Mouse (Mus musculus) forebrain, embryonic 15.5 days (tissue): Measurements from ENCODE around the gene Prkaca. TPM values are rescaled to one million over a fixed set of nuclear protein-coding genes. Genes with fewer than 3 reads are reported as not detected.
A peak's percentile ranks its signal among the peaks of the same experiment; 100 is the strongest.
"Not testable (repeated sequence)": the region's sequence is repeated elsewhere in the genome, so short reads cannot be mapped to it uniquely, and the experiment has no call there.

ENCODE experiments used
- ATAC-seq: fragments of 200-750 bp; cut with Nextera tagmentation; replicated peaks from 2 replicates; pipeline ENCODE4 v1.8.0; 2017; ENCODE audit warnings: mild to moderate bottlenecking, moderate TSS enrichment, moderate library complexity
- H3K27ac ChIP-seq: fragments of 300-500 bp; sonication (generic); replicated peaks from 2 replicates; pipeline ENCODE4 v1.5.1; 2015; ENCODE audit warnings: mild to moderate bottlenecking, inconsistent platforms
- H3K27me3 ChIP-seq: fragments of 300-500 bp; sonication (generic); 2 replicates; pipeline ENCODE4 v1.6.1; 2015; ENCODE audit warnings: inconsistent platforms
- H3K36me3 ChIP-seq: fragments of 300-500 bp; sonication (generic); 2 replicates; pipeline ENCODE4 v1.6.1; 2015; ENCODE audit warnings: mild to moderate bottlenecking, inconsistent platforms
- H3K4me1 ChIP-seq: fragments of 300-500 bp; sonication (generic); 2 replicates; pipeline ENCODE4 v1.6.1; 2015; ENCODE audit warnings: inconsistent platforms
- H3K4me2 ChIP-seq: fragments of 300-500 bp; sonication (generic); replicated peaks from 2 replicates; pipeline ENCODE4 v1.6.1; 2015; ENCODE audit warnings: mild to moderate bottlenecking, inconsistent platforms
- H3K4me3 ChIP-seq: fragments of 300-500 bp; sonication (generic); 2 replicates; pipeline ENCODE4 v1.5.1; 2015; ENCODE audit warnings: mild to moderate bottlenecking, inconsistent platforms
- H3K9ac ChIP-seq: fragments of 300-500 bp; sonication (generic); replicated peaks from 2 replicates; pipeline ENCODE4 v1.6.1; 2015; ENCODE audit warnings: mild to moderate bottlenecking, inconsistent platforms
- H3K9me3 ChIP-seq: fragments of 300-500 bp; sonication (generic); 2 replicates; pipeline ENCODE4 v1.6.1; 2016; ENCODE audit warnings: inconsistent platforms
- WGBS: fragments of 180-500 bp; shearing (Covaris S2); methylation state at CpG from one replicate; pipeline ENCODE4 v1.1.7; 2015; ENCODE audit warnings: mixed read lengths; 5-methylcytosine and 5-hydroxymethylcytosine counted together
- polyA plus RNA-seq: library from polyadenylated mRNA; unstranded; fragments of >200 nt; fragmentation: Nextera tagmentation; extraction: Ambion mirVana; gene quantifications from 2 replicates; pipeline ENCODE4 v1.2.1, GENCODE M21; 2015

Gene Prkaca
- polyA plus RNA-seq, 1 experiment from 2014 or later: 178 TPM

DNA sequence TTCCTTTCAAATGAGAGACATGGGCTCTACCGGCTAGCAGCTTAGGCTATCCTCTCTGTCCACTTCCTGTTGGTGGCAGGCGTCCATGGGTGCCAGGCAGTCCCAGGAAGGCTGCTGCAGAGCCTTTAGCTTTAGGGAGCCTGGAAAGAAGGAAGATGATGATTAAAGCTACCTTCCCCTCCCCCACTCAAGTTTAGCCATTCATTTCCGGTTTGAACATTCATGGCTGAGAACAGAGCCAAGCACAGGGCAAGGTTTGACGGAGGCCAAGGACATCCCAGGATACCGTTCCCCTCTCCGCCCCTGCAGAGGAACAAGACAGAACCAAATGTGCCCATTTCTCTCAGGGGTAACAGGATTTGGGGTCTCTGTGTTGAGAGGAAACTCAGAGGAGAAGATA, 4.9 kb downstream of the Prkaca start:
- Histone ChIP-seq H3K36me3 (peaks cover 21% of the 10 kb centered on the region), H3K4me3 (no peak overlapping the region), H3K4me1 (peaks cover 28% of the 10 kb centered on the region), H3K4me2 (no peak overlapping the region), H3K27me3 (no peaks in the 10 kb centered on the region), H3K27ac (0 out of 2 replicates have a peak overlapping the region, but pooled peaks have one; percentile 12), H3K9ac (no peak overlapping the region), H3K9me3 (no peaks in the 10 kb centered on the region)
- WGBS: 56% methylated on average over 6 of the region's 6 CpGs
- no peak for ATAC-seq

DNA sequence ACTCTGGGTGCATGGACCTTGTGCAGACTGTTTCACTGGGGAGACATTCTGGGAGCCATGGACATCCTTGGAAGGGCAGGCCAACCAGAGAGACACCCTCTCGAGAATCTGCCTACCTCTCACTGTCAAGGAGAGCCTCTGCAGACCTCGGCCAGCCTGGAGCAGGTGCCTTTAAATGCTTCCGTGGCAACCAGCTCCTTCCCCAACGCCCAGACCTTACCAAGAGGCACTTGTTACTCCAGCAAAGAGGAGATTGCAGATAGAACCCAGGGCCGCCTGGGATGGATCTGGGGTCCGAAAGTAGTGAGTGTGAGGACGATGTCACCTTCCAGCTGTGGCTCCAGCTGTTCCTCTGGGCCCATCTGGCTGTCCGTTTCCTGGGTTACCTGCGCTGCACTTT, 5.4 kb downstream of the Prkaca start:
- H3K9ac ChIP-seq: no peak overlapping the region
- ATAC-seq: no peak
- H3K9me3 ChIP-seq: no peaks in the 10 kb centered on the region
- 72% methylated on average over 9 of the region's 9 CpGs for WGBS
- H3K4me3 ChIP-seq: no peak overlapping the region
- H3K4me2 ChIP-seq: no peak overlapping the region
- 0 out of 2 replicates have a peak overlapping the region, but pooled peaks have one; percentile 12 for H3K27ac ChIP-seq
- H3K36me3 ChIP-seq: peaks cover 27% of the 10 kb centered on the region
- H3K4me1 ChIP-seq: peaks cover 27% of the 10 kb centered on the region
- H3K27me3 ChIP-seq: no peaks in the 10 kb centered on the region

DNA sequence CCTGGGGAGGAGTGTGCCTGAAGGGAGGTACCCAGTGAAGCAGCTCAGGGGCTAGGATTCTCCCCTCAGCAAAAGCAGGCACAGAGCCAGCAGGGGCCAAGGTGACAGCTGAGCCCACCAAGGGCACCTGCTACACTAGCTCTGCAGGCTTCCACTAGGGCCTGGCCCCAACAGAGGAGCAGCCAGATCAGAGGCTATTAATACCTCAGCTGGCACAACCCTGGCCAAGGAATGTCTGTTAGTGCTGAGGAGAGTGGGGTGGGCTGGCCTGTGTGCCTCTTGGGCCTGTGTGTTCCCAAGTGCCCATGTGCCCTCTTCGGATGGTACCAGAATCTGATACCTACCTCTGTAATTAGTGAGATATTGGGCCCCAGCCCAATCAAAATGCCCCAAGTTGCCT, 7.5 kb downstream of the Prkaca start:
- Histone ChIP-seq H3K27ac (no peak overlapping the region), H3K9ac (no peak overlapping the region), H3K9me3 (no peaks in the 10 kb centered on the region), H3K4me1 (peaks cover 14% of the 10 kb centered on the region), H3K36me3 (peaks cover 41% of the 10 kb centered on the region), H3K4me2 (no peak overlapping the region), H3K27me3 (no peaks in the 10 kb centered on the region), H3K4me3 (no peak overlapping the region)
- ATAC-seq: no peak
- WGBS: 91% methylated on average over 1 of the region's 1 CpGs

DNA sequence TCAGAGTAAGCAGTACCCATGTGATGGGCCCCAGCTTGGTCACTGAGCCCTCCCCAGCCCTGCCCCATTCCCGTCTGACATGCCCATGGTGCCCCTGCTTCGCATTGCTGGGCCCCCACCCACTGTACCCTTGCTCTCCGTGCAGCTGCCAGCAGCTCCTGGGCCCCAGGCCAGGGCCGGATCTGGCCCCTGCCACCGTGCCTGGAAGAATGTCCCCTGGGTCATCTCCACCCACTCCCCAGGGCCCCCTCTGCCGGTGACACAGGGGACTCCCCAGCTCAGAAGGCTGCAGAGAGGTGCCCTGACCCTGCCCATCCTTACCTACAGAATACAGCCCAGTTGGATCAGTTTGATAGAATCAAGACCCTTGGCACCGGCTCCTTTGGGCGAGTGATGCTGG, 8.1 kb downstream of the Prkaca start:
- no peaks in the 10 kb centered on the region for H3K27me3 ChIP-seq
- no peak for ATAC-seq
- peaks cover 14% of the 10 kb centered on the region for H3K4me1 ChIP-seq
- no peak overlapping the region for H3K4me2 ChIP-seq
- H3K36me3 ChIP-seq: peaks cover 44% of the 10 kb centered on the region
- no peak overlapping the region for H3K4me3 ChIP-seq
- 80% methylated on average over 8 of the region's 8 CpGs for WGBS
- H3K27ac ChIP-seq: no peak overlapping the region
- H3K9me3 ChIP-seq: no peaks in the 10 kb centered on the region
- H3K9ac ChIP-seq: no peak overlapping the region

DNA sequence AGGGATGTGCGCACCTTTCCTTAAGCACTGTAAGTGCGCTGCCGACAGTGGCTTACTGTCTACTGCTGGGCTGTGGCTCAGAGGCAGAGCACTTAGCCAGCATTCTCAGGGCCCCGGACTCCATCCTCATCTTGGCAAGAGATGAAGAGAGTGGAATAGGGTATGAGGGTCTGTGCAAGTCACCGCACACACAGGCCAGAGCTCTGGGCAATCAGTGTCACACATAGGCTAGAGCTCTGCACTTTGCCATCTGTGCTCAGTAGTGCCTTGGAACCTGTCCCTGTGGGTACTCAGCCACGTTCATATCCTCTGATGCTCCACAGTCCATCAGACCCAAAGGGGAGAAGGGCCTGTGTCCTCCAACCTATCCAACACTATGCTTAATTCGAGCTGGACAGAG, 8.7 kb downstream of the Prkaca start:
- no peaks in the 10 kb centered on the region for H3K9me3 ChIP-seq
- ATAC-seq: no peak
- no peak overlapping the region for H3K4me3 ChIP-seq
- H3K4me2 ChIP-seq: no peak overlapping the region
- 94% methylated on average over 7 of the region's 7 CpGs for WGBS
- no peak overlapping the region for H3K27ac ChIP-seq
- H3K4me1 ChIP-seq: peaks cover 14% of the 10 kb centered on the region
- H3K36me3 ChIP-seq: peaks cover 51% of the 10 kb centered on the region
- no peak overlapping the region for H3K9ac ChIP-seq
- no peaks in the 10 kb centered on the region for H3K27me3 ChIP-seq

DNA sequence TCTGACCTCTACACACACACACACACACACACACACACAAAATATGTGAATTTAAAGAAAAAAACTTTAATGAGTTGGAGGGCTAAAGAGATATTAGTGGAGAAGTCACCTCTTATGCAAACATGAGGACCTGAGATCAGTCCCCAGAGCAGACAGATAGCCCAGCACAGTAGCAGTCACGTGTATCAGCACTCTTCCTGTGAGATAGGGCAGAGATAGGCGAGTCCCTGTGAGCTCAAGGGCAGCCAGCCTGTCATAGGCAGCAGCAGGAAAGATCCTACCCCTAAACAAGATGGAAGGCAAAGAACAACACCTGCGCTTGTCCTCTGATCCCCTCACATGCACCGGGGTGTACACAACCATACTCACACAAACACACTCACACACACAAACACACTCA, 9.7 kb downstream of the Prkaca start:
- 92% methylated on average over 4 of the region's 4 CpGs for WGBS
- Histone ChIP-seq H3K36me3 (peaks cover 60% of the 10 kb centered on the region), H3K9ac (no peak overlapping the region), H3K9me3 (no peaks in the 10 kb centered on the region), H3K4me3 (no peak overlapping the region), H3K4me1 (peaks cover 6% of the 10 kb centered on the region), H3K27me3 (no peaks in the 10 kb centered on the region), H3K4me2 (no peak overlapping the region), H3K27ac (no peak overlapping the region)
- no peak for ATAC-seq

DNA sequence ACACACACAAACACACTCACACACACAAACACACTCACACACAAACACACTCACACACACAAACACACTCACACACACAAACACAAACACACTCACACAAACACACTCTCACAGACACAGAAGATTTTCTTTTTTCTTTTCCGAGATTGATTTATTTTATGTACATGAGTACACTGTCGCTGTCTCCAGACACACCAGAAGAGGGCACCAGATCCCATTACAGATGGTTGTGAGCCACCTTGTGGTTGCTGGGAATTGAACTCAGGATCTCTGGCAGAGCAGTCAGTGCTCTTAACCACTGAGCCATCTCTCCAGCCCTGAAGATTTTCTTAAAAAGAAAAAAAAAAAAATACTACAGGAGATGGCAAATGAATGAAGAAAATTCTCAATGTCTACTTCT, 10.4 kb downstream of the Prkaca start:
- not testable (repeated sequence) for H3K4me1 ChIP-seq, H3K4me3 ChIP-seq, H3K4me2 ChIP-seq, H3K9ac ChIP-seq, ATAC-seq, H3K27ac ChIP-seq, H3K9me3 ChIP-seq, H3K27me3 ChIP-seq
- 99% methylated on average over 2 of the region's 2 CpGs for WGBS
- H3K36me3 ChIP-seq: peaks cover 68% of the 10 kb centered on the region

DNA sequence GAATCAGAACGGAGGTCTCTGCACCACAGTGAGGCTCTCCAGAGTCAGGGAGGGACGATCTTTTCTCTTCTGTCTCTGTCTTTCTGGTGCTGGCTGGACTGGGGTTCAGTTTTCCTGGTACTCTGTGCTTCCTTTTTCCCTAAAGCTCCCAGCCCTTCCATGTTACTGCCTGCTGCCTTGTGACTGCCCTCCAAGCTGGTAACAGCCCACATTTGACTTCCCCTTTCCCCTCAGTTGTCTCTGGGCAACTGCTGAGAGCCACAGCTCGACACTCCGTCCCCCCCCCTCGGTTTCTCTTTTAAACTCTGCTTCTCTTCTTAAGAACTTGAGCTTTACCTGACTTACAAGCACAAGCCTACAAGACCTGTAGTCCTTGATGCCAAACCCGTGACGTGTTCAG, 16.4 kb downstream of the Prkaca start:
- Histone ChIP-seq H3K4me2 (no peak overlapping the region), H3K4me1 (no peaks in the 10 kb centered on the region), H3K36me3 (peaks cover 73% of the 10 kb centered on the region), H3K27me3 (no peaks in the 10 kb centered on the region), H3K9me3 (no peaks in the 10 kb centered on the region), H3K4me3 (no peak overlapping the region), H3K27ac (no peak overlapping the region), H3K9ac (no peak overlapping the region)
- WGBS: 91% methylated on average over 7 of the region's 7 CpGs
- ATAC-seq: no peak

DNA sequence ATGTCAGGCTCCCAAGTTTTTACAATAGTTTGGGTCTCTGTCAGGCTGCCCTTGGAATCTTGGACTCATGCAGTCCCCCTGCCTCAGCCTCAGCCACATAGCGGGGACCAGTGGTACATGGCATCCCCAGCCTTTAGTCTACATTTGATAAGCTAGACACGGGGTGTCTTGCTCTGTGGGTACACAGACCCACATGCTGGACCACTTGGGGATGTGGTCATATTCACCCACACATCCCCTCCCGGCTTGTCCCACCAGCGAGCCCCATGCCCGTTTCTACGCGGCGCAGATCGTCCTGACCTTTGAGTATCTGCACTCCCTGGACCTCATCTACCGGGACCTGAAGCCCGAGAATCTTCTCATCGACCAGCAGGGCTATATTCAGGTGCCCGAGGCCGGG, 17.4 kb downstream of the Prkaca start:
- H3K4me1 ChIP-seq: no peaks in the 10 kb centered on the region
- H3K9me3 ChIP-seq: no peaks in the 10 kb centered on the region
- ATAC-seq: no peak
- peaks cover 72% of the 10 kb centered on the region for H3K36me3 ChIP-seq
- H3K4me3 ChIP-seq: no peak overlapping the region
- H3K9ac ChIP-seq: no peak overlapping the region
- H3K27me3 ChIP-seq: no peaks in the 10 kb centered on the region
- no peak overlapping the region for H3K4me2 ChIP-seq
- H3K27ac ChIP-seq: no peak overlapping the region
- 95% methylated on average over 14 of the region's 14 CpGs for WGBS

DNA sequence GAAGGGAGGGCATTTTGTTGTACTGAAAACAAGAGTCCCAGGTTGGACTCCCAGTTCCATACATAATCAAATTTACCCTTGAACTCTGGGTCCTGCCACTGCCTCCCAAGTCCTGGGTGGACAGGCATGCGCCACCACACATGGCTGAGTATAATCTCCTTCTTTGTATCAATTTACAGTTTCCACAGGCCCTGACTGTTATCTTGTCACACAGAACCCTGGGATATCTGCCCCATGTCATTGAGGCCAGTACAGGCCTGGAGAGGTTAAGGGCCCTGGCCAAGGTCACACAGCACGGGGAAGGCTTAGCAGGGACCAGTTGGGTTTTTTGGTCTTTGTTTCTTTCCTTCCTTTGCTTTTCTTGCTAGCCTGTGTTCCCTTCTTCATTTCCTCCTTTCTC, 19.7 kb downstream of the Prkaca start:
- Histone ChIP-seq H3K4me2 (no peak overlapping the region), H3K27me3 (no peaks in the 10 kb centered on the region), H3K9ac (no peak overlapping the region), H3K27ac (no peak overlapping the region), H3K36me3 (peaks cover 52% of the 10 kb centered on the region), H3K9me3 (no peaks in the 10 kb centered on the region), H3K4me1 (peaks cover 4% of the 10 kb centered on the region), H3K4me3 (no peak overlapping the region)
- WGBS: 86% methylated on average over 2 of the region's 2 CpGs
- ATAC-seq: no peak

DNA sequence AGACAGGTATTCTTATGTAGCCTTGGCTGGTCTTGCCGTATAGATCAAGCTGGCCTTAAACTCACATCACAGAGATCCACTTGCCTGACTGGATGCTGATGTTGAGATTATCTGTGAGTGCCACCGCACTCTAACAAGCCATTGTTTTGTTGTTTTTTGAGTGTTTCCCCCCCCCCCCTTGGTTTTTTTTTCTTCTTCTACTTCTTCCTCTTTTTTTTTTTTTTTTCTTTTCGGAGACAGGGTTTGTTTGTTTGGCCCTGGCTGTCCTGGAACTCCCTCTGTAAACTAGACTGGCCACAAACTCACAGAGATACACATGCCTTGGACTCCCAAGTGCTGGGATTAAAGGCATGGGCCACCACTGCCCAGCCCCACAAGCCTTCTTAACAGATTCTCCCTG, 21.2 kb downstream of the Prkaca start:
- WGBS: 92% methylated on average over 3 of the region's 3 CpGs
- peaks cover 40% of the 10 kb centered on the region for H3K36me3 ChIP-seq
- H3K4me2 ChIP-seq: no peak overlapping the region
- H3K9ac ChIP-seq: no peak overlapping the region
- H3K27ac ChIP-seq: no peak overlapping the region
- no peak for ATAC-seq
- H3K27me3 ChIP-seq: no peaks in the 10 kb centered on the region
- no peaks in the 10 kb centered on the region for H3K9me3 ChIP-seq
- peaks cover 9% of the 10 kb centered on the region for H3K4me1 ChIP-seq
- H3K4me3 ChIP-seq: no peak overlapping the region

DNA sequence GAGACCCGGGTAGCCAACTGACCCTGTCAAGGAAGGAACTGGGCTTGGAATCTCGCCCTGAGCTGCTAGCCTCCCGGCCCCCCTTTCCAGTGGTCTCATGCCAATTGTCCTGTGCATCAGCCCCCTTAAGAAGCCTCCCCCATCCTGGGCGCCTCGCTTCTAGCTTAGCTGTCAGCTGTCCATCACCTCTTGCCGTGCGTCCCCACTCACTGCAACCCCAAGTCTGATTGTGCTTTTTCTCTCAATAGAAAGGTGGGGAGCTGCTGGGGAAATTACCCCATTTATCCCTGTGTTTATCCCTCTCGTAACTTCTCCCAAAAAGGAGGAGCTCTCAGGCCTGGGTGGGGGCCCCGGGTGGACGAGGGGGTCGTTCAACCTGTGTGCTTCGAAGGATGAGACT, 23.2 kb downstream of the Prkaca start:
- peak; percentile 7; the same call in 1 of the 2 replicates for ATAC-seq

More for the DNA sequence above, 23.2 kb downstream of the Prkaca start:
- Histone ChIP-seq H3K4me1 (peaks cover 17% of the 10 kb centered on the region), H3K9ac (no peak overlapping the region), H3K36me3 (peaks cover 41% of the 10 kb centered on the region), H3K4me3 (peak overlapping the region; percentile 72; the same call in 1 of the 2 replicates), H3K9me3 (no peaks in the 10 kb centered on the region), H3K4me2 (peak overlapping the region; percentile 89), H3K27me3 (peaks cover 5% of the 10 kb centered on the region), H3K27ac (no peak overlapping the region)
- WGBS: 9% methylated on average over 12 of the region's 12 CpGs
